Mouse (Mus musculus) limb, embryonic 14.5 days (tissue): Measurements from ENCODE around the gene Ap2b1. TPM values are rescaled to one million over a fixed set of nuclear protein-coding genes. Genes with fewer than 3 reads are reported as not detected.
A peak's percentile ranks its signal among the peaks of the same experiment; 100 is the strongest.

Source experiments
- ATAC-seq: fragments of 200-750 bp; cut with Nextera tagmentation; 2 replicates; pipeline ENCODE4 v1.8.0; 2017; ENCODE audit warnings: low read depth, moderate number of reproducible peaks, moderate TSS enrichment; ENCODE audit not compliant: low FRiP score
- DNase-seq: peaks from one replicate; pipeline ENCODE4 v3.0.0-alpha.2; 2015; ENCODE audit warnings: low spot score
- H3K27ac ChIP-seq: fragments of 300-500 bp; sonication (generic); replicated peaks from 2 replicates; pipeline ENCODE4 v1.5.1; 2014; ENCODE audit warnings: low read depth, mild to moderate bottlenecking, low read length, moderate library complexity, mixed read lengths
- H3K27me3 ChIP-seq: fragments of 300-500 bp; sonication (generic); 2 replicates; pipeline ENCODE4 v1.6.1; 2014; ENCODE audit warnings: low read length, mixed read lengths; ENCODE audit not compliant: control insufficient read depth, insufficient read depth
- H3K36me3 ChIP-seq: fragments of 300-500 bp; sonication (generic); 2 replicates; pipeline ENCODE4 v1.6.1; 2014; ENCODE audit warnings: mild to moderate bottlenecking, low read length, moderate library complexity, mixed read lengths; ENCODE audit not compliant: control insufficient read depth, insufficient read depth
- H3K4me1 ChIP-seq: fragments of 300-500 bp; sonication (generic); 2 replicates; pipeline ENCODE4 v1.6.1; 2014; ENCODE audit warnings: antibody characterized with exemption, low read length, mixed read lengths; ENCODE audit not compliant: control insufficient read depth, insufficient read depth
- H3K4me2 ChIP-seq: fragments of 300-500 bp; sonication (generic); replicated peaks from 2 replicates; pipeline ENCODE4 v1.6.1; 2014; ENCODE audit warnings: low read depth, mild to moderate bottlenecking, low read length, moderate library complexity; ENCODE audit not compliant: severe bottlenecking
- H3K4me3 ChIP-seq: fragments of 300-500 bp; sonication (generic); replicated peaks from 2 replicates; pipeline ENCODE4 v1.5.1; 2014; ENCODE audit warnings: low read length
- H3K9ac ChIP-seq: fragments of 300-500 bp; sonication (generic); 2 replicates; pipeline ENCODE4 v1.6.1; 2014; ENCODE audit warnings: mild to moderate bottlenecking, low read depth, low read length, moderate library complexity; ENCODE audit not compliant: severe bottlenecking
- H3K9me3 ChIP-seq: fragments of 300-500 bp; sonication (generic); 2 replicates; pipeline ENCODE4 v1.6.1; 2016; ENCODE audit warnings: low read length; ENCODE audit not compliant: control insufficient read depth
- POLR2A ChIP-seq: fragments of 200-500 bp; IDR thresholded peaks from 2 replicates; pipeline ENCODE4 v1.8.0; 2012; ENCODE audit warnings: inconsistent platforms, mild to moderate bottlenecking, moderate library complexity, borderline replicate concordance; ENCODE audit not compliant: insufficient read depth, insufficient read length; ENCODE audit errors: extremely low read depth
- WGBS: fragments of 180-500 bp; shearing (Covaris S2); extraction: QIAGEN DNeasy Blood & Tissue Kit; methylation state at CpG from one replicate; pipeline ENCODE4 v1.1.7; 2014; 5-methylcytosine and 5-hydroxymethylcytosine counted together
- polyA plus RNA-seq, 2 experiments: library from polyadenylated mRNA; depleted of rRNA in 1 of 2; stranded (reverse) in 1 of 2; unstranded in 1 of 2; fragments of >200 nt; fragmentation: Nextera tagmentation in 1 of 2; extraction: Ambion mirVana in 1 of 2; gene quantifications; 2 replicates each; pipeline versions ENCODE4 v1.2.1 to v1.2.3; 2012 to 2014

Ap2b1 gene
- polyA plus RNA-seq, 2 experiments = 49.6 to 62.4 TPM

GRCm38 (mm10) chr11:83432533-83432932 is 133.7 kb downstream of the Ap2b1 start:
- no peak for TF ChIP-seq POLR2A
- Histone ChIP-seq H3K27ac (no peak overlapping the region), H3K4me3 (no peak overlapping the region), H3K9me3 (no peaks in the 10 kb centered on the region), H3K4me1 (no peaks in the 10 kb centered on the region), H3K27me3 (peaks cover 16% of the 10 kb centered on the region), H3K4me2 (no peak overlapping the region), H3K36me3 (no peaks in the 10 kb centered on the region), H3K9ac (no peak overlapping the region)
- ATAC-seq (no peak), DNase-seq (no peak)
- WGBS = 63% methylated on average over 2 of the region's 2 CpGs

DNA sequence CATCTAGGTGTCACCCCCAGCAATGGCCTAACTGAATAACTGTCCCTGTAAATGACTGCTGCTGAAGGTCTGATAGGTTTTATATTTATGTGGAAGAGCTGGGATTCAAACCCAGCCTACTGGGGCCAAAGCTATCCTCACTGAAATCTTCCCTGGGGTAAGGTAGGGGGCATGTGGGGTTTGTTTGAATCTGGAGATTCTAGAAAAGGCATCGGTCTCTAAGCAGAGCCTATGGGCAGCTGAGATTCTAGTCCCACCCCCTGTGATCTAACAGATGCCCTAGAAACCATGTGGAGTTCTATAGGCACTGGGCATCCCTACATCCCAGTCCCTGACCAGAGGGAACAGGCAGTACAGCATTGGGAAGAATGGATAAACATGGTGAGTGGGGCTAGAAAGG is 138.6 kb downstream of the Ap2b1 start, which contains the start of gene 1700020L24Rik:
1700020L24Rik (plus strand) TSS at position 301 of the 400 bp plus-strand sequence.
- H3K27ac ChIP-seq = no peak within 1 kb of the TSS
- TF ChIP-seq POLR2A = no peak
- H3K9ac ChIP-seq = no peak within 1 kb of the TSS
- WGBS = 93% methylated on average over 1 of the region's 1 CpGs
- ATAC-seq (no peak), DNase-seq (no peak)
- no peaks in the 10 kb centered on the region for H3K4me1 ChIP-seq
- no peak within 1 kb of the TSS for H3K4me2 ChIP-seq
- no peaks in the 10 kb centered on the region for H3K9me3 ChIP-seq
- no peaks in the 10 kb centered on the region for H3K36me3 ChIP-seq
- H3K4me3 ChIP-seq = no peak within 1 kb of the TSS
- H3K27me3 ChIP-seq = peaks cover 15% of the 10 kb centered on the region

GRCm38 (mm10) chr11:83439426-83440060 is 140.7 kb downstream of the Ap2b1 start:
- DNase-seq (no peak), ATAC-seq (no peak)
- no peak overlapping the region for H3K9ac ChIP-seq
- peak overlapping the region; percentile 92 for H3K4me2 ChIP-seq
- peak overlapping the region; percentile 55 for H3K4me3 ChIP-seq
- H3K27ac ChIP-seq = no peak overlapping the region
- 27% methylated on average over 11 of the region's 11 CpGs for WGBS
- H3K9me3 ChIP-seq = no peaks in the 10 kb centered on the region
- H3K4me1 ChIP-seq = no peaks in the 10 kb centered on the region
- H3K27me3 ChIP-seq = peaks cover 36% of the 10 kb centered on the region
- no peaks in the 10 kb centered on the region for H3K36me3 ChIP-seq
- TF ChIP-seq POLR2A = no peak

GRCm38 (mm10) chr11:83440081-83441064 is 141.5 kb downstream of the Ap2b1 start:
- Histone ChIP-seq H3K9ac (peak overlapping the region; percentile 56), H3K27ac (no peak overlapping the region), H3K4me3 (peak overlapping the region; percentile 55), H3K4me1 (no peaks in the 10 kb centered on the region; the same call in 1 of the 2 replicates), H3K27me3 (peaks cover 44% of the 10 kb centered on the region), H3K36me3 (no peaks in the 10 kb centered on the region), H3K4me2 (peak overlapping the region; percentile 92), H3K9me3 (no peaks in the 10 kb centered on the region)
- 0 out of 2 replicates have a peak, but pooled peaks have one; percentile 57 for TF ChIP-seq POLR2A
- WGBS = under 1% methylated on average over 44 of the region's 75 CpGs
- peak; percentile 89 for DNase-seq
- ATAC-seq = peak; percentile 93

DNA sequence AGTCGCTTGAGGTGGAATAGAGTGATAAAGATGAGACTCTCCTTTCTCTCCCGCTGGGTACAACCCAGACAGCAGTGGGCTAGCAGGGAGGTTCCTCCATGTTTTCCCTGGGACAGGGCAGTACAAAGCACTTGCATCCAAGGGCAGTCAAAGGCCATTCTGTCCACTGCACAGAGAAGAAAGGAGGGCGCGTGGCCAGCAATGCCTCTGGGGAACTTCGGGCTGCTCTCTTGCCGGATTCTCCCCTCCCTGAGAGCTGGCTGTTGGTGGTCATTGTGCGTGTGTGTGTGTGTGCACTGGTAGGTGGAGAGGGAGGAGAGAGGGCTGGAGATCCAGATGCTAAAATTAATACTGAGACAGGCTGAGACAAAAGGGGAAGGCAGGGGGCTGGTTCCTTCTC is 142.4 kb downstream of the Ap2b1 start:
- DNase-seq = no peak
- Histone ChIP-seq H3K27ac (no peak overlapping the region), H3K36me3 (no peaks in the 10 kb centered on the region), H3K9me3 (no peaks in the 10 kb centered on the region), H3K4me1 (no peaks in the 10 kb centered on the region; the same call in 1 of the 2 replicates), H3K4me2 (no peak overlapping the region), H3K27me3 (peaks cover 51% of the 10 kb centered on the region), H3K4me3 (no peak overlapping the region), H3K9ac (no peak overlapping the region)
- no peak for TF ChIP-seq POLR2A
- ATAC-seq = no peak
- 43% methylated on average over 6 of the region's 7 CpGs for WGBS
